Mouse (Mus musculus) spleen, postnatal 14 days (tissue): ENCODE measurements around the gene Dlgap4.

ENCODE experiments used
- DNase-seq, 2 experiments: peaks; one replicate each; pipeline ENCODE4 v3.0.0; 2021 to 2022; ENCODE audit warnings: low spot score in 2 of 2

Dlgap4 gene

GRCm38 (mm10) chr2:156617536-156617935 is 4.0 kb downstream of the Dlgap4 start:
- DNase-seq, result no peak

- no peak for DNase-seq
These were observed 7.4 kb downstream of the Dlgap4 start for GRCm38 (mm10) chr2:156620874-156621273.

GRCm38 (mm10) chr2:156621449-156621848 is 7.9 kb downstream of the Dlgap4 start:
- no peak for DNase-seq

GRCm38 (mm10) chr2:156622192-156622591 is 8.7 kb downstream of the Dlgap4 start:
- no peak for DNase-seq

GRCm38 (mm10) chr2:156623246-156623645 is 9.7 kb downstream of the Dlgap4 start:
- no peak for DNase-seq

DNA sequence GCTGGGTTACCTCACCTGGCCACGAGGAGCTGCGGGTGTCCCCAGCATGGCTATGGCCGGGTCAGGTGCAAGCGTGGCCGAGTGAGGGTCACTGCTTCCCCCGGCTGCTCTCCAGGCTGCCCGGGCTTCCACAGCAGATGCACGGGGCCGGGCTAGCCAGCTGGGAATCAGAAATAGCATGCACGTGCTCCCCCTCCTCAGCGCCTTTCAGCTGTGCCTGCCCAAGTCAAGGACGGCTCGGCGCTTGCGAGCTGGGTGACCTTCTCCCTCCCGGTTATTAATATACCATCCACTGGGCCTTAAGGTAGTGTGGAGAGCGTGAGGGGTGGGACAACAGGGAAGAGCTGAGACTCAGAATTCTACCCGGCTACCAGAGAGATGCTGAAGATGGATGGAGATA is 11.8 kb downstream of the Dlgap4 start:
- DNase-seq, result no peak

DNA sequence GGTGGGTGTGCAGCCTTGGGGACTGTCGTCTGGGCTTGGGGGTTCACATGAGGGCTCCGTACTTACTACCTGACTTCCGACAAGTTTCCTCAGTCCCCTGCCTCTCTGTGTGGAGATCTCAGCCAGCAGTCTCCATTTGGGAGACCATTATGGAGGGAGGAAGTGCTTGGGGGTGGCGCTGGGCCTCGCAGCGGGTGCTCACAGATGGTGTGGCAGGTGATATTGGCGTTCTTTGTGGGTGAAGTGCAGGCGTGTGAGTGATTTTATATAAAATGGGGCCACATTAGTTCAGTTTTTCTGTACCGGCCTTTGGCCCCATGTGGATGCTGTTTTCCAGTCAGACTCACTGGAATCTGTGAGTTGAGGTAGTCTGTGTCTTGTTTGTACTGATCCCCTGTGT is 12.6 kb downstream of the Dlgap4 start:
- no peak for DNase-seq

DNA sequence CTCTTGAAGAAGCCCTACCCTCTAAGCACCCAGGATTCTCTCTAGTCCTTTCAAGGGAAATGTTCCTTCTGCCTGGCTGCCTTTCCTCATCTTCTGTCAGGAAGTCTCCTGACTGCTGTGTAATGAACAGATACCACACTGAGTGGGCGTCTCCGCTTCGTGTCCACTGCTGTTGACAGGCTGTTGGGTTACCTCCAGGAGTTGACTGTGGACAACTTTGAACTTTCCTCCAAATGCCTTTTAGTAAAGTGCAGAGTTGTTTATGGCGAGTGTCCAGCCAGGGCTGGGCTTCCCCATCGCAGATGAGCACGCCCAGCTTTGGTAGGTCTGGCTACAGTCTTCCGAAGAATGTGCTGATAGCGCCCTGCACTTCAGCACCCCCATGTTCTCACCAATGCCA is 13.0 kb downstream of the Dlgap4 start:
- no peak for DNase-seq

DNA sequence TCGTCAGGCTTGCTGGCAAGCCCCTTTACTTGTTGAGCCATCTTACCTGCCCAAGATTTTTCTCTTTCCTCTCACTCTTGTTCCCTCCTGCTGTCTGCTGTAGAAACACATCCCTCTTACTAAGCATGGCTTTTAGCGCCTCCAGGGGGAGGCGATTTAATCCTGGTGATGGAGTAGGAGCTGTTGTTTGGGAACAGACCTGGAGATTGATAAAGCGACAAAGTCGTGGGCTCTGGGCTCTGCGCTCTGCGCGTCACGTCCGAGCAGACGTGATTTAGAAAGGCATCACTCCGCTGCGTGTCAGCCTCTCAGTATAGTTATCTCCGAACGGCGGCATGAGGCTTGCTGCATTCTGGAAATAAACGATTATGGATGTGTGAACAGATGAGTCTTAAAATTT is 14.4 kb downstream of the Dlgap4 start:
- no peak for DNase-seq

DNA sequence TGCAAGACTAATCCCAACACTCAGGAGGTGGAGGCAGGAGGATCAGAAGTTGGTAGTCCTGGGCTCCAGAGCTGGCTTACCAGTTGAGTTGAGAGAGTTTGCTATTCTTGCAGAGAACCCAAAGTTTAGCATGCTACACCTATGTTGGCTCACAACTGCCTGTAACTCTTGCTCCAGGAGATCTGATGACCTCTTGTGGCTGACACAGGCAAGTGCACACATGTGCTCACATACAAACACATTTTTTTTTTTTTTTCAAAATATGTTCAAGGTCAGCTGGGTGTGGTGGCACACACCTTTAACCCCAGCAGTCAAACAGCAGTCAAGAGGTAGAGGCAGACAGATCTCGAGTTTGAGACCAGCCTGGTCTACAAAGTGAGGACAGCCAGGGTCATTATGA is 16.8 kb downstream of the Dlgap4 start:
- no peak for DNase-seq

DNA sequence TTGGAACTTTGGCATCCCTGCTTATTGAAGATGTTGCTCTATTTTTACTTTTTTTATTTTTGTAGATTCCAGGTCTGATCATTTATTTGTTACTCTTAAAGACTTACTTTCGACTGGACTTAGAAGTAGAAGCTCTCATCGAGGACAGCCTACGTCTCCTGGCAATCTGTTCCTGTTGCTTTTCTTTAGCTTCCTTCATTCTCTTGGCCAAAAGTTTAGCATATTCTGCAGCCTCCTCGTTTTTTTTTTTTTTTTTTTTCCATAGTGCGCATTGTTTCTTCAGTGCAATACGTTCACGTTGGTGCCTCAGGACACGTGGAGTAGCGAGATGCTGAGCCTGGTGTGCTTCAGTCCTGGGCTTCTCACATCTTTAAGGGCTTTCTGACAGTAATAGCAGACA is 19.2 kb downstream of the Dlgap4 start:
- DNase-seq, result no peak

DNA sequence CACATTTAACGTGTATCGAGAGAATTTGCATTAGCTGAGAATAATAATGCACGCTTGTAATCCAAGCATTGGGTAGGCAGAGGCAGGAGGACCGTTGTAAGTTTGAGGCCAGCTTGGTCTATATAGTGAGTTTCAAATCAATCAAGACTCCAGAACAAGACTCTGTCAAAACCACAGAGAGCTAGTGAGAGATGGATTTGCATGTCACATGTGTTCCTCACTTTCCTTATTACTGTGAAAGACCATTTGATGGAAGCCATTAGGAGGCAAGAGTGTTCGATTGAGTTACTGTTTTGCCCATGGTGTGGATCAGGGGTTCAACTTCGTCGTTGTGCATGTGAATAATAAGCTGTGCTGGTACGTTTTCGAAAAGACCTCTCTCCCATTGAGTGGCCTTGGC is 21.6 kb downstream of the Dlgap4 start:
- no peak for DNase-seq

- DNase-seq, result no peak
These were observed 27.6 kb downstream of the Dlgap4 start for GRCm38 (mm10) chr2:156641141-156641540.

DNA sequence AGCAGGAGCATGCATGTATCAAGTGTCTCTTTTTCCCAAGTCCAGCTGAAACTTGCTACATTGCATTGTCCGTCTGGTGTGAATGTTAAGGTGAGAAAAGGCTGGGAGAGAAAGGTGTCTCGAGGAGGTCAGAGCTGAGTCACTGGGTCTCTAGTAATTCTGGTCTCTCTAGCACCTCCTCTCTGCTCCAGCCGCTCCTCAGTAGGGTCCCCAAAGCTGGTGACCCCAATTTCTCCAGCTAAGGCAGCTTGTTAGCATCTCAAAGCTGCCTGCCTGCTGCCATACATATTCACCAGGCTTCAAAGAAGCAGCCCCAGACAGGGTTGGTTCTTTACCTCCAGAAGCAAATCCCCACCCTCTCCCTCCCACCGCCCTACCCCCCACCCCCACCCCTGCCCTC is 29.4 kb downstream of the Dlgap4 start:
- no peak for DNase-seq

DNA sequence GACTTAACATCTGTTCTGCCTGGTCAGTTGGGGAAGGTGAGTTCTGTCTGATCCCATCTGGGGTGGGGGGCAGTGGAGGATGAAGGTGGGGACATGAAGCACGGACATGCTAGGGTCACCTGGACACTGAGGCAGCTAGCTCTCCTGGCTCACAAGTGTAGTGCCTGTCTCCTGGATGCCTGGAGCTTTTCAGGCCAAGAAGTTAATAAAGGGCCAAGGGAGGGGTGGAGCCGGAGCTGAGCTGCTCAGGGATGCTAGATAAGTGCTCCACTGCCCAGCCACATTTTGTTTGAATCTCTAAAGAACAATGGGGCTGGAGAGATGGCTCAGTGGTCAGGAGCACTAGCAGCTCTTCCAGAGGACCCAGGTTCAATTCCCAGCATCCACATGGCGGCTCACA is 29.9 kb downstream of the Dlgap4 start:
- no peak for DNase-seq

DNA sequence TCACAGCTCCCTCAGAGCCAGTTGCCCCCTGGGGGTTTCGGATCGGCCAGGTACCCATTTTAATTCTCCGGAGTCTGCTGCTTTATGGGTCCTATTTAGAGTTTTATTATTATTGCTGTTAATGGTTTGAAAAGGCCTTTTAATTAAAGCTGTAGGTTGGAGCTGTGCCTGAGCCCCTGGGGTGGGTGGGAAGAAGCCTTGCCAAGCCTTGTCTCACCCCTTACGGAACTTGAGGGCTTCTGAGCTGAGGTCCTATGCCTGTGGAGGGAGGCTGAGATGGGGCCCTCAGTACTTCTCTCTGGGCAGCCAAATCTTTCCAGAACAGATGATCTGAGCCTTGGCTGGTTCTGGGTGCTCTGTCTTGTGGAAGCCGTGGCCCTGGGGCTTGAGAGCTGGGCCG is 31.6 kb downstream of the Dlgap4 start:
- no peak for DNase-seq

- DNase-seq, result no peak
These were observed 33.4 kb downstream of the Dlgap4 start for GRCm38 (mm10) chr2:156646877-156647276.

- no peak for DNase-seq
These were observed 34.5 kb downstream of the Dlgap4 start for GRCm38 (mm10) chr2:156648042-156648441.

GRCm38 (mm10) chr2:156649450-156649849 is 35.9 kb downstream of the Dlgap4 start:
- DNase-seq, result no peak

GRCm38 (mm10) chr2:156651019-156651418 is 37.5 kb downstream of the Dlgap4 start:
- no peak for DNase-seq

DNA sequence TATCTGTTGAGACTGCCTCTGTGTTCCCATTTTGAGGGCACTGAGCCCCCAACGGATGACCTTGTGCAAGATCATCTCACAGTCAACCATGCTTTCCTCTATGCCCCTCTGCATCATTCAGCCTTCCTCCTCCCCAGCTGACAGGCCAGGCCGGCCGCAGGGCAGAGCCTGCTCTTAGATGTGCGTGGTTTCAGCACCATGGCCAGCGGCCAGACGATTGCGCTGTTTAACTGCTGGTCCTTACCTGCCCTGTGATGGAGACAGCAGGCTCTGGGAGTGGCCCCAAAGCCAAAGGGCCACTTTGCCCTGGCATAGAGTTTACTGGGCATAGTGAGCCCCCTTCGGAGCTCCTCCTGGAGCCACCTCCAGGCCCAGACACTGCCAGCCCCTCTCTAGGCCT is 39.3 kb downstream of the Dlgap4 start:
- DNase-seq, result peak in 1 of 2 experiments; percentile 20

DNA sequence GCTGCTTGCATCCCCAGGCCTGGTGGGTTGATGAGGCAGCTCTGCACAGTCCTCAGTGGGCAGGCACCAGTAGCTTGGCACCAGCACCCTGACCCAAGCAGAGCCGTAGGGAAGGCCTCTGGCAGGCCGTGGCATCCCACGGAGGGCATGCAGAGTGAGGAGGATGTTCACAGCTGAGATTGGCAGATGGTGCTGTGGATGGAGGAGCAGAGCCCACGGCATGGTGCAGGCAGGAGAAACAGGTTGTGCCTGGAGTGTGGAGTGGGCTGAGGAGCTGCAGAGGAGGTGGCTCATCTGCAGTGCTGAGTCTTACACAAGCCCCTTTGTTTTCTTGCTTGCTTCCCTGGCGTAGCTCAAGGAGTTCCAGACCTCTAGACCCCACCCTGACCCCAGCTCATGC is 40.6 kb downstream of the Dlgap4 start:
- DNase-seq, result no peak

GRCm38 (mm10) chr2:156655626-156656025 is 42.1 kb downstream of the Dlgap4 start:
- no peak for DNase-seq

DNA sequence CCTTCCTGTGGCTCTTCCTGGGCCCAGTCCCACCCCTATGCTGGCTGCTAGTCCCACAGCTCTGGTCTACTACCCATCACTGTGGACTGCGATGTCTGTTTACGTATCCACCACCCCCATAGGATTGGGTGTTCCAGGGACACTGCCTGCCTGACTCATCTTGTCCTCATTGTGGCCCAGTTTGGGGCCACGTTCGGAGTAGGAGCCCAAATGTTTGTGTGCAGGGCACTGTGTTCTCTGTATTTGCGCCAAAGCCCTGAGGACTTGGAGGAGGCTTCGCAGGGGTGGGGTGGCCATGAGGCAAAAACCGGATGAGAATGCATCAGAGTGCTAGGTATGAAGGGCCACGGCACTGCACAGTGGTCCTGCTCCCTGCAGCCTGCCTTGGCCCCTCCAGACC is 44.0 kb downstream of the Dlgap4 start:
- DNase-seq, result no peak

DNA sequence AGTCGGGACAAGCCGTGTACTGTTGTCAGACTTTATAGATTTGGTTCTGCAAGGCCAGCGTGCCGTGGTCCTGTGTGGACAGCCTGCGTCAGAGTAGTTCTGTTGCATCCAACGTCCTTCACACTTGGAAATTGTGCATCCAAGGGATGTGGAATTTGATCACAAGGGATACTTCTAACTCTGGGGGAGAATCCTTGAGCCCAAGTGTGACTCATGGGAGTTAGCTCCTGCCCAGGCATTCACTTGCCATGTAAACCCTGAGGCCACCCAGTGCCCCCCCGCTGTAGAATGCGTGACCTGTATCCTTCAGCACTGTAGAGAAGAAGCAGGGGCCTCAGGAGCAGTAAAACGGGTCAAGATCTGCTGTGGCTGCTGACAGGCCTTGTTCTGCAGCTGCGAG is 44.7 kb downstream of the Dlgap4 start:
- no peak for DNase-seq
